Mouse (Mus musculus): Measurements from ENCODE around the gene Bpifb9a.
"Not testable (repeated sequence)": the region's sequence is repeated elsewhere in the genome, so short reads cannot be mapped to it uniquely, and the experiment has no call there.

DNA sequence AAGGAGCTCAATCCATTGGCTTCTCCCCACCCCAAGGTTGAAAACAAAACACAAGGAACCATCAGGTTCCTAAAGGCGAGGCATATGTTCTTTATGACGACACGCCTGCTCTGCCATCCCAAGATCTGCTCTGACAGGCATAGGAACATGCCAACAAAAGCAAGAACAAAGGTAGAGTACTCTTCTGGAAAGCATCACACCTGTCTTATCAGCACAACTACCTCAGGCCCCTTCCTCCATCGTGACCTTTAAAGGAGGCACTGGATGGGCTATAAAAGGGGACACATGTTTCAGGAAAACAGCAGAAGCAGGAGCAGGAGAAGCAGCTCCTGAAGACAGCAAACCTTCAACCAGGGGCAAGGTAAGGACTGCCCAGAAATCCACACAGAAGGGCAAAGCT, 49.3 kb downstream of the Bpifb9a start, which contains the start of gene Bpifb9b:
- TF ChIP-seq HCFC1 (IDR thresholded peaks at IDR 0.05; ENCODE audit: borderline replicate concordance, insufficient read depth, low read length); CHD2 (IDR thresholded peaks at IDR 0.05; ENCODE audit: low read depth, low read length): not testable (repeated sequence)
